In the genomic region with DNA sequence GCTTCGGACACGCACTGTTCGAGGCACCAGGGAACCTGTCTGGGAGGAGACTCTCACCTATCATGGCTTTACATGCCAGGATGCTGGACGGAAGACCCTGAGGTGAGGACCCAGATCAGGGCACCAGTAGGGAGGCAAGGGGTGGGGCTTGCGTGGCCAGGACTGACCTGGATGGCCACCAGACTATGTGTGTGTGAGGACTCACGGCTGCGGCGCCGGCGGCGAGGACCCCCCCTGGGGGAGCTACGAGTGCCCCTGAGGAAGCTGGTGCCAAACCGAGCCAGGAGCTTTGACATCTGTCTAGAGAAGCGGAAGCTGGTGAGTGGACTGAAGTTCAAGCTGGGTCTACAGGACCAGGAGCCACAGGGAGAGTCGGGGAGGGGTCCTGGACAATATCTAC, we compare ENCODE assay signal across 36 mouse cellular contexts. TPM values are rescaled to one million over a fixed set of nuclear protein-coding genes. Genes with fewer than 3 reads are reported as not detected.
DNase-seq lines count a peak whose midpoint lies in the region; ATAC-seq and TF ChIP-seq lines count a peak whose summit lies in the region.
"Had no signal": no experiment of that assay in that cellular context is flagged by ENCODE, and none has a peak within 500 bp of the region (broad histone marks: within the 10 kb centered on the region; RNA-seq: fewer than 3 reads in every experiment).

No protein-coding gene starts in this region.

- peak; percentile 49 for DNase-seq in cerebellum, adult 9-11 months
- DNase-seq in cerebellum, postnatal 10 days, result no peak
- DNase-seq in heart, postnatal 10 days, result no peak
- DNase-seq in urinary bladder, postnatal 10 days (ENCODE audit: low spot score), result peak; percentile 7
- no peak for DNase-seq in urinary bladder, postnatal 25 days (ENCODE audit: low spot score)
- DNase-seq in kidney, adult 18-20 months, result no peak
- DNase-seq: adrenal gland, postnatal 14 days; cerebellum, adult 11 months; gastrocnemius, postnatal 25 days; kidney, adult 9 months; kidney, postnatal 10 days; layer of hippocampus, postnatal 36 days; liver, embryonic 13.5 days; lung, adult 2 months; lung, postnatal 10 days; retina, postnatal 1 day; right cerebral cortex, postnatal 14 days; thymus, postnatal 14 days had no signal

- H3K9ac ChIP-seq in heart, embryonic 11.5 days (ENCODE audit: low read depth, low read length), result peak overlapping the region; percentile 17; the same call in 1 of the 2 replicates
- H3K9ac ChIP-seq: embryonic facial prominence, embryonic 15.5 days; forebrain, embryonic 13.5 days; hindbrain, embryonic 13.5 days; liver, embryonic 13.5 days; midbrain, embryonic 13.5 days; neural tube, embryonic 15.5 days had no signal

- H3K36me3 ChIP-seq in heart, embryonic 11.5 days (ENCODE audit: control insufficient read depth, insufficient read depth, low read length), result peaks cover 26% of the 10 kb centered on the region
- peaks cover 13% of the 10 kb centered on the region for H3K36me3 ChIP-seq in myocyte (ENCODE audit: control insufficient read depth, insufficient read depth)

- H3K4me3 ChIP-seq in heart, embryonic 11.5 days (ENCODE audit: low read depth, low read length), result no peak overlapping the region
- H3K4me3 ChIP-seq in myocyte, result no peak overlapping the region
- H3K4me3 ChIP-seq: embryonic facial prominence, embryonic 10.5 days; embryonic facial prominence, embryonic 15.5 days; forebrain, embryonic 13.5 days; hindbrain, embryonic 13.5 days; liver, embryonic 13.5 days; midbrain, embryonic 13.5 days; neural tube, embryonic 15.5 days had no signal

- H3K27me3 ChIP-seq in heart, embryonic 11.5 days (ENCODE audit: control insufficient read depth, insufficient read depth, low read length), result no peaks in the 10 kb centered on the region
- no peaks in the 10 kb centered on the region for H3K27me3 ChIP-seq in myocyte (ENCODE audit: control insufficient read depth, insufficient read depth, insufficient read length)
- H3K27me3 ChIP-seq: embryonic facial prominence, embryonic 15.5 days; forebrain, embryonic 13.5 days; hindbrain, embryonic 13.5 days; liver, embryonic 13.5 days; neural tube, embryonic 15.5 days had no signal

- ATAC-seq in heart, embryonic 11.5 days (replicated peaks; ENCODE audit: insufficient number of reproducible peaks, low FRiP score, low TSS enrichment), result no peak
- ATAC-seq: forebrain, embryonic 13.5 days; intestine, embryonic 16.5 days; midbrain, embryonic 13.5 days had no signal

- TF ChIP-seq POLR2A in myocyte (IDR thresholded peaks at IDR 0.05; ENCODE audit: insufficient read length, low read depth), result no peak

- H3K79me2 ChIP-seq in myocyte (ENCODE audit: control insufficient read depth, insufficient read depth), result no peaks in the 10 kb centered on the region

- intact Hi-C loops in heart, postnatal 10 days (cut with DNase I), result no loop called here

- no peak overlapping the region for H3K27ac ChIP-seq in heart, embryonic 11.5 days (ENCODE audit: low read depth, low read length)
- H3K27ac ChIP-seq: embryonic facial prominence, embryonic 10.5 days; embryonic facial prominence, embryonic 15.5 days; forebrain, embryonic 13.5 days; hindbrain, embryonic 13.5 days; liver, embryonic 13.5 days; macrophage; midbrain, embryonic 13.5 days; neural tube, embryonic 15.5 days had no signal

- H3ac ChIP-seq in myocyte (ENCODE audit: control insufficient read depth, insufficient read length), result no peak overlapping the region

- 80% methylated on average over 15 of the region's 15 CpGs for WGBS in heart, embryonic 11.5 days (ENCODE audit: insufficient replicate concordance)

- H3K4me1 ChIP-seq in heart, embryonic 11.5 days (ENCODE audit: control insufficient read depth, insufficient read depth, low read length), result peaks cover 42% of the 10 kb centered on the region

- H3K9me3 ChIP-seq in heart, embryonic 11.5 days (replicated peaks; ENCODE audit: control insufficient read depth, low read length), result no peaks in the 10 kb centered on the region
- H3K9me3 ChIP-seq: embryonic facial prominence, embryonic 10.5 days; embryonic facial prominence, embryonic 15.5 days; forebrain, embryonic 13.5 days; hindbrain, embryonic 13.5 days; liver, embryonic 13.5 days; midbrain, embryonic 13.5 days; neural tube, embryonic 15.5 days had no signal

- peak overlapping the region; percentile 55 for H3K4me2 ChIP-seq in heart, embryonic 11.5 days
- H3K4me2 ChIP-seq in myocyte (ENCODE audit: low read depth), result no peak overlapping the region
- H3K4me2 ChIP-seq: embryonic facial prominence, embryonic 15.5 days; forebrain, embryonic 13.5 days; hindbrain, embryonic 13.5 days; liver, embryonic 13.5 days; midbrain, embryonic 13.5 days; neural tube, embryonic 15.5 days had no signal

TF ChIP-seq in myocyte, 11 proteins besides CTCF, POLR2A, EP300 and RAD21:
- TF ChIP-seq POLR2AphosphoS2 (IDR thresholded peaks at IDR 0.05; ENCODE audit: insufficient read length, low read depth) (peak; percentile 48), TCF12 (IDR thresholded peaks at IDR 0.05; ENCODE audit: insufficient read depth, poor library complexity, severe bottlenecking) (no peak), MYOD1 (IDR thresholded peaks at IDR 0.05; ENCODE audit: control insufficient read depth in 1 of 3, insufficient read length in 2 of 3, low read depth in 2 of 3) (no peak)

RNA-seq across cellular contexts. Expression of gene Doc2g, which starts 1.2 kb away (rescaled TPM):
- 64.5 and 65.9 TPM in 2 replicates for polyA plus RNA-seq in heart, embryonic 11.5 days (2014; fragmentation: Nextera tagmentation; extraction: Ambion mirVana)
- total RNA-seq in heart, postnatal 10 days (2021), result 100 to 1,000 TPM; 102 to 103 TPM
- polyA plus RNA-seq in myocyte (2012; fragmentation: generic; extraction: Trizol), result 2.5 TPM
- total RNA-seq: monocyte, adult 5-6 weeks had no signal
- polyA plus RNA-seq: macrophage had no signal

RNA-seq across cellular contexts. Expression of gene Gm49405, which starts 3.9 kb away (rescaled TPM):
- polyA plus RNA-seq in heart, embryonic 11.5 days (2014; fragmentation: Nextera tagmentation; extraction: Ambion mirVana), result 2.3 and 2.5 TPM in 2 replicates
- 1 to 10 TPM; 1.4 to 1.6 TPM for total RNA-seq in heart, postnatal 10 days (2021)
- 0.50 TPM for polyA plus RNA-seq in myocyte (2012; fragmentation: generic; extraction: Trizol)

RNA-seq across cellular contexts. Expression of gene Nudt8, which starts 4.0 kb away (rescaled TPM):
- 48.0 and 48.8 TPM in 2 replicates for polyA plus RNA-seq in heart, embryonic 11.5 days (2014; fragmentation: Nextera tagmentation; extraction: Ambion mirVana)
- total RNA-seq in heart, postnatal 10 days (2021), result 10 to 100 TPM; 61.2 to 71.2 TPM
- 36.9 TPM for polyA plus RNA-seq in myocyte (2012; fragmentation: generic; extraction: Trizol)

RNA-seq across cellular contexts. Expression of gene Ndufv1, which starts 8.3 kb away (rescaled TPM):
- 369 and 417 TPM in 2 replicates for polyA plus RNA-seq in heart, embryonic 11.5 days (2014; fragmentation: Nextera tagmentation; extraction: Ambion mirVana)
- 100 to 1,000 TPM; 960 to 987 TPM for total RNA-seq in heart, postnatal 10 days (2021)
- polyA plus RNA-seq in myocyte (2012; fragmentation: generic; extraction: Trizol), result 405 TPM

RNA-seq across cellular contexts. Expression of gene Tbx10, which starts 11.8 kb away (rescaled TPM):
- 0.11 TPM in 1 of 2 replicates, not detected in the other for polyA plus RNA-seq in heart, embryonic 11.5 days (2014; fragmentation: Nextera tagmentation; extraction: Ambion mirVana)
- not detected for total RNA-seq in heart, postnatal 10 days (2021)
- 0.04 TPM for polyA plus RNA-seq in myocyte (2012; fragmentation: generic; extraction: Trizol)
- total RNA-seq: adrenal gland, postnatal 14 days; gastrocnemius, postnatal 25 days; heart, adult 18-20 months; layer of hippocampus, postnatal 36 days; left cerebral cortex, postnatal 25 days; megakaryocyte-erythroid progenitor cell, adult 5-6 weeks; MEL; monocyte, adult 5-6 weeks had no signal
- polyA plus RNA-seq: embryonic facial prominence, embryonic 15.5 days; forebrain, embryonic 13.5 days; large intestine, adult 2 months; macrophage; midbrain, embryonic 13.5 days; stomach, embryonic 14.5 days; urinary bladder, adult 2 months had no signal

Comparison
In these comparisons a context has a peak if more than half of its experiments do, and no peak if none do; other contexts are left out.
1. DNase-seq: peak in cerebellum, adult 9-11 months (single experiment) and urinary bladder, postnatal 10 days (single experiment); none in cerebellum, postnatal 10 days (0 of 2), heart, postnatal 10 days (0 of 2), urinary bladder, postnatal 25 days (single experiment) and kidney, adult 18-20 months (single experiment).
2. RNA of gene Doc2g, which starts 1.2 kb away (polyA plus RNA-seq): 64.5 to 65.9 TPM in heart, embryonic 11.5 days; 2.5 TPM in myocyte (single experiment); every median in the first group is over 10 times any median in the second.